Mouse (Mus musculus): ENCODE data around the gene March8. TPM values are rescaled to one million over a fixed set of nuclear protein-coding genes. Genes with fewer than 3 reads are reported as not detected.

March8 gene
- 25.7 and 26.9 TPM in 2 replicates for polyA plus RNA-seq (2015; fragmentation: Nextera tagmentation; extraction: Ambion mirVana)

DNA sequence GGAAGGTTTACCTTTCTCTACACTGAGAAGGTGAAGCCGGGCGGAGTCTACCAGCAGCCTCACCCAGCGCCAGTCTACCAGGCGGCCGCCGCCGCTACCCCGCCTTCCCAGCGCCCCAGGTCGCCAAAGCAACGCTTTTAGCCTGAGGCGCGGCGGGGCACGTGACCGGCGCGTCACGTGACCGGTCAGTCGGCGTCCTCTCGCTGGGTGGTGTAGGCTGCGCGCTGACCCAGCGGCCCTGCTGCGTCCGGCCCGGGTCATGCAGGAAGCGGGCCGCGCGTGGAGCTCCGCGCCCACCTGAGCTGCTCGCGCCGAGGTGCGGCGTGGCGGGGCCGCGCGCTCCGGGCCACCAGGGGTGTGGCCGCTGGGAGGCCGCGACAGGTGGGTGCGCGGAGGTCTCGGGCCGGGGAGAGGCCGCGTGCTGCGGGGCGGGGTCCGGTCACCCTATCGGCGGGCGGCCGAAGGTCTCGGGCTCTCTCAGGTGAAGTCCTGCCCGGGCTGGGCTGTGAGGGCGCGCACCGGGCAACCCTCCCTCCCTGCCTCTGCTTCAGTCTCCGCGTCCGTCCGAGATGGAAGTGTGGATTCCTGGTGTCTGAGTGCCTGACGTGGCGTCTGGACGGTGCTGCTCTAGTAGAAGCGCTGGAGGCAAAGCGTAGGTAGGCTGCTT, at the start of gene March8:
TSS of gene March8 (plus strand) at position 190 of the 667 bp plus-strand sequence.

Other genes starting within 250 kb of the March8 start
- gene Tmcc1, start 144.5 kb upstream of the March8 start, polyA plus RNA-seq (2015; fragmentation: Nextera tagmentation; extraction: Ambion mirVana): 8.8 and 10.0 TPM in 2 replicates
- gene Washc2, start 130.0 kb upstream of the March8 start, polyA plus RNA-seq (2015; fragmentation: Nextera tagmentation; extraction: Ambion mirVana): 22.2 and 23.6 TPM in 2 replicates
- gene Zfand4, start 73.8 kb upstream of the March8 start, polyA plus RNA-seq (2015; fragmentation: Nextera tagmentation; extraction: Ambion mirVana): 2.1 and 2.4 TPM in 2 replicates
- 2.7 and 5.5 TPM in 2 replicates for gene Alox5, start 123.2 kb downstream of the March8 start, polyA plus RNA-seq (2015; fragmentation: Nextera tagmentation; extraction: Ambion mirVana)
- not detected in 2 replicates for gene Olfr211, start 151.1 kb downstream of the March8 start, polyA plus RNA-seq (2015; fragmentation: Nextera tagmentation; extraction: Ambion mirVana)
- not detected in 2 replicates for gene Olfr212, start 168.5 kb downstream of the March8 start, polyA plus RNA-seq (2015; fragmentation: Nextera tagmentation; extraction: Ambion mirVana)
- not detected in 2 replicates for gene Olfr213, start 200.4 kb downstream of the March8 start, polyA plus RNA-seq (2015; fragmentation: Nextera tagmentation; extraction: Ambion mirVana)
- 0.17 and 0.46 TPM in 2 replicates for gene Gm5580, start 213.1 kb downstream of the March8 start, polyA plus RNA-seq (2015; fragmentation: Nextera tagmentation; extraction: Ambion mirVana)
- gene Olfr214, start 216.2 kb downstream of the March8 start, polyA plus RNA-seq (2015; fragmentation: Nextera tagmentation; extraction: Ambion mirVana): not detected in 2 replicates
- gene Olfr215, start 246.2 kb downstream of the March8 start, polyA plus RNA-seq (2015; fragmentation: Nextera tagmentation; extraction: Ambion mirVana): not detected in 2 replicates